Mouse (Mus musculus) myocyte (in vitro differentiated cells): ENCODE data around the gene Arhgap22. TPM values are rescaled to one million over a fixed set of nuclear protein-coding genes. Genes with fewer than 3 reads are reported as not detected.
A peak's percentile ranks its signal among the peaks of the same experiment; 100 is the strongest.

ENCODE experiments used
- H3K27me3 ChIP-seq: one replicate; pipeline ENCODE4 v1.6.1; 2011; ENCODE audit not compliant: control insufficient read depth, insufficient read depth, insufficient read length
- H3K36me3 ChIP-seq: one replicate; pipeline ENCODE4 v1.6.1; 2011; ENCODE audit not compliant: control insufficient read depth, insufficient read depth
- H3K4me2 ChIP-seq: one replicate; pipeline ENCODE4 v1.6.1; 2011; ENCODE audit warnings: low read depth, control low read depth
- H3K4me3 ChIP-seq: one replicate; pipeline ENCODE4 v1.5.1; 2011; ENCODE audit warnings: mild to moderate bottlenecking, control low read depth, moderate library complexity
- H3K79me2 ChIP-seq: one replicate; pipeline ENCODE4 v1.6.1; 2011; ENCODE audit not compliant: control insufficient read depth, insufficient read depth
- H3ac ChIP-seq: one replicate; pipeline ENCODE4 v1.6.1; 2011; ENCODE audit not compliant: control insufficient read depth, insufficient read length
- CEBPB ChIP-seq: IDR thresholded peaks from 2 replicates; pipeline ENCODE4 v1.6.1; 2011; ENCODE audit warnings: mild to moderate bottlenecking, moderate library complexity; ENCODE audit not compliant: poor library complexity, insufficient read depth, severe bottlenecking
- E2F4 ChIP-seq: IDR thresholded peaks from one replicate; pipeline ENCODE4 v1.6.1; 2011; ENCODE audit warnings: mild to moderate bottlenecking, control low read depth, moderate library complexity; ENCODE audit not compliant: insufficient read depth
- MAX ChIP-seq: IDR thresholded peaks from one replicate; pipeline ENCODE4 v1.6.1; 2011; ENCODE audit warnings: low read depth, mild to moderate bottlenecking, control low read depth
- MYOD1 ChIP-seq, 3 experiments: IDR thresholded peaks; one replicate each; pipeline ENCODE4 v1.6.1; 2011; ENCODE audit warnings: control low read depth in 2 of 3, low read depth in 2 of 3, mild to moderate bottlenecking in 2 of 3, moderate library complexity in 1 of 3; ENCODE audit not compliant: insufficient read length in 2 of 3, control insufficient read depth in 1 of 3
- MYOG ChIP-seq, 3 experiments: IDR thresholded peaks; one replicate each; pipeline ENCODE4 v1.6.1; 2011; ENCODE audit warnings: control low read depth in 2 of 3, low read depth in 2 of 3, mild to moderate bottlenecking in 2 of 3; ENCODE audit not compliant: insufficient read length in 2 of 3, control insufficient read depth in 1 of 3, insufficient read depth in 1 of 3
- POLR2A ChIP-seq: IDR thresholded peaks from one replicate; pipeline ENCODE4 v1.6.1; 2011; ENCODE audit warnings: low read depth, mild to moderate bottlenecking, control low read depth, moderate library complexity; ENCODE audit not compliant: insufficient read length
- POLR2AphosphoS2 ChIP-seq: IDR thresholded peaks from one replicate; pipeline ENCODE4 v1.6.1; 2011; ENCODE audit warnings: low read depth, control low read depth; ENCODE audit not compliant: insufficient read length
- REST ChIP-seq: IDR thresholded peaks from one replicate; pipeline ENCODE4 v1.6.1; 2011; ENCODE audit warnings: mild to moderate bottlenecking, control low read depth, moderate library complexity; ENCODE audit not compliant: insufficient read depth, insufficient read length
- SRF ChIP-seq: IDR thresholded peaks from one replicate; pipeline ENCODE4 v1.6.1; 2011; ENCODE audit warnings: low read depth; ENCODE audit not compliant: control insufficient read depth, insufficient read length
- TCF12 ChIP-seq: IDR thresholded peaks from one replicate; pipeline ENCODE4 v1.6.1; 2011; ENCODE audit warnings: mild to moderate bottlenecking, control low read depth; ENCODE audit not compliant: poor library complexity, insufficient read depth, severe bottlenecking
- TCF3 ChIP-seq: IDR thresholded peaks from one replicate; pipeline ENCODE4 v1.6.1; 2011; ENCODE audit warnings: low read depth, control low read depth; ENCODE audit not compliant: insufficient read length
- USF1 ChIP-seq: IDR thresholded peaks from one replicate; pipeline ENCODE4 v1.6.1; 2011; ENCODE audit warnings: low read depth, mild to moderate bottlenecking, control low read depth, moderate library complexity
- polyA plus RNA-seq: library from polyadenylated mRNA; unstranded; fragments of >200 nt; fragmentation: generic; extraction: Trizol; gene quantifications from one replicate; pipeline ENCODE4 v1.2.1, GENCODE M21; 2012; ENCODE audit warnings: missing spikeins

The Arhgap22 gene
- polyA plus RNA-seq, 1 experiment = 53.3 TPM

- Histone ChIP-seq H3K4me3 (no peak overlapping the region), H3K79me2 (peaks cover 5% of the 10 kb centered on the region), H3K36me3 (peaks cover 3% of the 10 kb centered on the region), H3K27me3 (no peaks in the 10 kb centered on the region), H3ac (no peak overlapping the region), H3K4me2 (peak overlapping the region; percentile 2)
- no peak for TF ChIP-seq CEBPB
- no peak for TF ChIP-seq MYOD1 (IDR thresholded peaks at IDR 0.05; ENCODE audit: control insufficient read depth in 1 of 3, insufficient read length in 2 of 3, low read depth in 2 of 3)
- TF ChIP-seq MYOG (IDR thresholded peaks at IDR 0.05; ENCODE audit: control insufficient read depth in 1 of 3, insufficient read depth in 1 of 3, insufficient read length in 2 of 3, low read depth in 2 of 3) = no peak
- no peak for TF ChIP-seq REST
- TF ChIP-seq POLR2A = no peak
- TF ChIP-seq SRF = no peak
- TF ChIP-seq E2F4 = no peak
- TF ChIP-seq TCF12 = no peak
- no peak for TF ChIP-seq USF1
- TF ChIP-seq POLR2AphosphoS2 = no peak
- no peak for TF ChIP-seq TCF3
- TF ChIP-seq MAX = no peak
These were observed 186.2 kb downstream of the Arhgap22 start for GRCm38 (mm10) chr14:33400019-33400418.

- H3K4me2 ChIP-seq = no peak overlapping the region
- peaks cover 13% of the 10 kb centered on the region for H3K36me3 ChIP-seq
- no peak overlapping the region for H3K4me3 ChIP-seq
- H3ac ChIP-seq = no peak overlapping the region
- H3K27me3 ChIP-seq = no peaks in the 10 kb centered on the region
- H3K79me2 ChIP-seq = peaks cover 5% of the 10 kb centered on the region
- TF ChIP-seq TCF3 (no peak), CEBPB (no peak), REST (no peak), MYOG (IDR thresholded peaks at IDR 0.05; ENCODE audit: control insufficient read depth in 1 of 3, insufficient read depth in 1 of 3, insufficient read length in 2 of 3, low read depth in 2 of 3) (no peak), MAX (no peak), SRF (no peak), TCF12 (no peak), E2F4 (no peak), MYOD1 (IDR thresholded peaks at IDR 0.05; ENCODE audit: control insufficient read depth in 1 of 3, insufficient read length in 2 of 3, low read depth in 2 of 3) (no peak), POLR2AphosphoS2 (no peak), USF1 (no peak), POLR2A (no peak)
These were observed 188.5 kb downstream of the Arhgap22 start for GRCm38 (mm10) chr14:33402331-33402730.

- Histone ChIP-seq H3K79me2 (peaks cover 59% of the 10 kb centered on the region), H3K4me3 (no peak overlapping the region), H3K27me3 (no peaks in the 10 kb centered on the region), H3K4me2 (no peak overlapping the region), H3K36me3 (no peaks in the 10 kb centered on the region), H3ac (no peak overlapping the region)
- TF ChIP-seq TCF3 (no peak), E2F4 (no peak), USF1 (no peak), POLR2AphosphoS2 (no peak)
These were observed 201.9 kb downstream of the Arhgap22 start for GRCm38 (mm10) chr14:33415746-33416145.

- no peak overlapping the region for H3K4me3 ChIP-seq
- no peaks in the 10 kb centered on the region for H3K36me3 ChIP-seq
- peaks cover 70% of the 10 kb centered on the region for H3K79me2 ChIP-seq
- no peak overlapping the region for H3ac ChIP-seq
- H3K27me3 ChIP-seq = no peaks in the 10 kb centered on the region
- TF ChIP-seq USF1 (no peak), POLR2AphosphoS2 (no peak), REST (no peak), E2F4 (no peak), CEBPB (no peak), POLR2A (no peak), SRF (no peak), TCF3 (no peak), MYOG (IDR thresholded peaks at IDR 0.05; ENCODE audit: control insufficient read depth in 1 of 3, insufficient read depth in 1 of 3, insufficient read length in 2 of 3, low read depth in 2 of 3) (no peak)
- H3K4me2 ChIP-seq = no peak overlapping the region
These were observed 204.6 kb downstream of the Arhgap22 start for GRCm38 (mm10) chr14:33418311-33418909.

Other genes starting within 250 kb of the Arhgap22 start
- not detected for gene Lrrc18, start 222.6 kb upstream of the Arhgap22 start, polyA plus RNA-seq
- 0.04 TPM for gene Wdfy4, start 28.5 kb upstream of the Arhgap22 start, polyA plus RNA-seq
- 12.0 TPM for gene Mapk8, start 233.1 kb downstream of the Arhgap22 start, polyA plus RNA-seq